Mouse (Mus musculus) hindbrain, embryonic 12.5 days (tissue): ENCODE measurements around the gene Fry. TPM values are rescaled to one million over a fixed set of nuclear protein-coding genes. Genes with fewer than 3 reads are reported as not detected.
A peak's percentile ranks its signal among the peaks of the same experiment; 100 is the strongest.

Experiments
- ATAC-seq: fragments of 200-750 bp; cut with Nextera tagmentation; 2 replicates; pipeline ENCODE4 v1.8.0; 2017; ENCODE audit warnings: moderate TSS enrichment; ENCODE audit not compliant: low FRiP score
- H3K27ac ChIP-seq: fragments of 300-500 bp; sonication (generic); 2 replicates; pipeline ENCODE4 v1.5.1; 2016; ENCODE audit warnings: mild to moderate bottlenecking
- H3K27me3 ChIP-seq: fragments of 300-500 bp; sonication (generic); 2 replicates; pipeline ENCODE4 v1.6.1; 2016; ENCODE audit warnings: mild to moderate bottlenecking
- H3K36me3 ChIP-seq: fragments of 300-500 bp; sonication (generic); 2 replicates; pipeline ENCODE4 v1.6.1; 2016; ENCODE audit warnings: mild to moderate bottlenecking
- H3K4me1 ChIP-seq: fragments of 300-500 bp; sonication (generic); 2 replicates; pipeline ENCODE4 v1.6.1; 2016
- H3K4me2 ChIP-seq: fragments of 300-500 bp; sonication (generic); replicated peaks from 2 replicates; pipeline ENCODE4 v1.6.1; 2016; ENCODE audit warnings: mild to moderate bottlenecking
- H3K4me3 ChIP-seq: fragments of 300-500 bp; sonication (generic); 2 replicates; pipeline ENCODE4 v1.5.1; 2016; ENCODE audit warnings: mild to moderate bottlenecking
- H3K9ac ChIP-seq: fragments of 300-500 bp; sonication (generic); 2 replicates; pipeline ENCODE4 v1.6.1; 2016; ENCODE audit warnings: mild to moderate bottlenecking, moderate library complexity
- H3K9me3 ChIP-seq: fragments of 300-500 bp; sonication (generic); replicated peaks from 2 replicates; pipeline ENCODE4 v1.6.1; 2016; ENCODE audit warnings: mild to moderate bottlenecking
- WGBS: fragments of 180-500 bp; shearing (Covaris S2); methylation state at CpG from one replicate; pipeline ENCODE4 v1.1.7; 2016; 5-methylcytosine and 5-hydroxymethylcytosine counted together
- polyA plus RNA-seq: library from polyadenylated mRNA; unstranded; fragments of >200 nt; fragmentation: Nextera tagmentation; extraction: Ambion mirVana; gene quantifications from 2 replicates; pipeline ENCODE4 v1.2.1, GENCODE M21; 2016

Gene Fry
- polyA plus RNA-seq, 1 experiment from 2014 or later, result 27.9 TPM

DNA sequence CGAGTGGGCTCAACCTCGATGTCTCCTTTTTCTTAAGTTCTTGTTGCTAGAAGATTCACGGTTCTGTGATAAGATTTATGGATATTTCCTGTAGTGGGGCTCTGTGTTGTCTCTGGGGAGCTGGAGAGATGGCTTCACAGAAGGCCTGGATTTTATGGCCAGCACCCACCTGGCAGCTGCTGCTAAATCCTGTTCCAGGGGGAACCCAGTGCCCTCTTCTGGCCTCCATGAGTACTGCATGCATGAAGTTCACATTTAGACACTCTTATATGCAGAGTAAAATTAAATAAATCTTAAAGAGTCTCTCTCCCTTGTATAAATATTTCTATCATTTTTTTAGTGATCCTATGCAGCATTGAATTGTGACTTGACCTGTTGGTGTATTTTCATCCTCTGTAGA, 308.1 kb downstream of the Fry start:
- H3K4me1 ChIP-seq, result no peaks in the 10 kb centered on the region
- H3K9me3 ChIP-seq, result no peaks in the 10 kb centered on the region
- no peak overlapping the region for H3K4me2 ChIP-seq
- ATAC-seq, result no peak
- 96% methylated on average over 3 of the region's 3 CpGs for WGBS
- H3K9ac ChIP-seq, result no peak overlapping the region
- H3K27ac ChIP-seq, result no peak overlapping the region
- H3K27me3 ChIP-seq, result no peaks in the 10 kb centered on the region
- H3K36me3 ChIP-seq, result peaks cover 41% of the 10 kb centered on the region
- no peak overlapping the region for H3K4me3 ChIP-seq

DNA sequence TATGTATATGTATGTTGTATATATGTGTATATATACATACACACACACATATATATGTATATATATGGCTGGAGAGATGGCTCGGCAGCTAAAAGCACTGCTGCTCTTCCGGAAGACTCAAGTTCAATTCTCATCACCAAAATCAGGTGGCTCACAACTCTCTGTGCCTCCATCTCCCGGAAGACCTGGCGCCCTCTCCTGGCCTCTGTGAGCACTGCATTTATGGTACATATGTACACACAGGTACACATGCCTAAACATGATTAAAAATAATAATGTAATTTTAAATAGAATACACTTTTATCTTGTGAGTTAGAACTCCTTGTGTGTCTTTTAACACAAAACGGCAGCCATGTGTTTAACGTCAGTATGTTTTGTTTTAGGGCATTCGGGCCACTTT, 312.8 kb downstream of the Fry start:
- Histone ChIP-seq H3K9ac (no peak overlapping the region), H3K36me3 (peaks cover 50% of the 10 kb centered on the region), H3K27ac (no peak overlapping the region), H3K4me2 (no peak overlapping the region), H3K9me3 (peaks cover 8% of the 10 kb centered on the region), H3K4me3 (no peak overlapping the region), H3K4me1 (peaks cover under 1% of the 10 kb centered on the region; the same call in 1 of the 2 replicates), H3K27me3 (no peaks in the 10 kb centered on the region)
- 91% methylated on average over 7 of the region's 7 CpGs for WGBS
- no peak for ATAC-seq

DNA sequence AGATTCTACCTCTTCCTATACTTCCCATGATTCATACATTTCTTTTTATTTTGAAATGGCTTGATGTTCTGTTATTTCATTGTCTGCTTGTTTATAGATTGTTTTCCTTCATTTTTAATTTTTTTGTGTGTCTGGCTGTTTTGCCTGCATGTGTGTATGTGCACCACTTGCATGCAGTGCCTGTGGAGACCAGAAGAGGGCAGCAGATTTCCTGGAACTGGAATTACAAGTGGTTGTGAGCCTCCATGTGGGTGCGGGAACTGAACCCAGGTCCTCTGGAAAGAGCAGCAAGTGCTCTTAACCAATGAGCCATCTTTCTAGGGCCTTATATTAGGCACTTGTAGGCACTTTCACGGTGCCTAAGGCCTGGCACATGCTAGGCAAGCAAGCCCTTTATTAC, 314.5 kb downstream of the Fry start:
- Histone ChIP-seq H3K9me3 (peaks cover 8% of the 10 kb centered on the region), H3K4me3 (no peak overlapping the region), H3K36me3 (peaks cover 46% of the 10 kb centered on the region), H3K27me3 (no peaks in the 10 kb centered on the region), H3K27ac (no peak overlapping the region), H3K4me1 (peaks cover 4% of the 10 kb centered on the region; the same call in 1 of the 2 replicates), H3K9ac (no peak overlapping the region), H3K4me2 (no peak overlapping the region)
- ATAC-seq, result no peak
- WGBS, result 96% methylated on average over 2 of the region's 2 CpGs

DNA sequence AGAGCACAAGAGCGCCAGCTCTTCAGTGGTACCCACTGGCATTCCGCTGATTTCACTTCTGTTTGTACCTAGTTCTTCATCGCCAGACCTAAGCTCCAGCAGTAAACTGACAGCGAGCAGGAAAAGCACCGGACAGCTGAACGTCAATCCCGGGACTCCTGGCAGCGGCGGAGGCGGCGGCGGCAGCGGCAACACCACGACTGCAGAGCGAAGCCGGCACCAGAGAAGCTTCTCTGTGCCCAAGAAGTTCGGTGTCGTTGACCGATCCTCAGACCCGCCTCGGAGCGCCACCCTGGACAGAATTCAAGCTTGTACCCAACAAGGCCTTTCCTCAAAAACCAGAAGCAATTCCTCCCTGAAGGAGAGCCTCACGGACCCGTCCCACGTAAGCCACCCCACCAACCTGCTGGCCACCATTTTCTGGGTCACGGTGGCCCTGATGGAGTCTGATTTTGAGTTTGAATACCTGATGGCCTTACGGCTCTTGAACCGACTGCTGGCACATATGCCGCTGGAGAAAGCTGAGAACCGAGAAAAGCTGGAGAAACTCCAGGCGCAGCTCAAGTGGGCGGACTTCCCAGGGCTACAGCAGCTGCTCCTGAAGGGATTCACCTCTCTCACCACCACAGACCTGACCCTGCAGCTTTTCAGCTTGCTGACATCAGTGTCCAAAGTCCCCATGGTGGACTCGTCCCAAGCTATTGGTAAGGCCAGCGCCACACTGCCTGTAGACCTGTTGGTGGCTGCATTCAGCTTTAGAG, 318.4 kb downstream of the Fry start:
- H3K4me1 ChIP-seq, result peaks cover 4% of the 10 kb centered on the region; the same call in 1 of the 2 replicates
- H3K9ac ChIP-seq, result peak overlapping the region; percentile 38
- H3K27ac ChIP-seq, result no peak overlapping the region
- H3K9me3 ChIP-seq, result peaks cover 8% of the 10 kb centered on the region
- no peaks in the 10 kb centered on the region for H3K27me3 ChIP-seq
- H3K4me2 ChIP-seq, result peak overlapping the region; percentile 46
- peaks cover 38% of the 10 kb centered on the region for H3K36me3 ChIP-seq
- no peak for ATAC-seq
- H3K4me3 ChIP-seq, result peak overlapping the region; percentile 20; the same call in 1 of the 2 replicates
- 25% methylated on average over 34 of the region's 34 CpGs for WGBS

DNA sequence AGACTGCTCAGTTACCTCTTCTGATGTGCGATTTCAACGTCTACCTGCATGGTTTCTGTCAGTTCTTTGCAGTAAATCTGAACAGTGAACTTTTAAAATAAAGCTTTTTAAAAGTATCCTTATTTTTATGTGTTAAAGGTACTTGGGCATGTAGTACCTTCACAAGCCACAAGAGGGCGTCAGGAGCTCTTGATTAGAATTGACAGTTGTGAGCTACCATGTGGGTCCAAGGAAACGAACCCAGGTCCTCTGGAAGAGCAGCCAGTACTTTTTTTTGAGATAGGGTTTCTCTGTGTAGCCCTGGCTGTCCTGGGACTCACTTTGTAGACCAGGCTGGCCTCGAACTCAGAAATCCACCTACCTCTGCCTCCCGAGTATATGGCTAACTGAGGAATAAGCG, 323.2 kb downstream of the Fry start:
- H3K9ac ChIP-seq, result no peak overlapping the region
- no peaks in the 10 kb centered on the region for H3K4me1 ChIP-seq
- H3K36me3 ChIP-seq, result peaks cover 17% of the 10 kb centered on the region
- H3K27ac ChIP-seq, result no peak overlapping the region
- 37% methylated on average over 7 of the region's 7 CpGs for WGBS
- no peak overlapping the region for H3K4me3 ChIP-seq
- no peaks in the 10 kb centered on the region for H3K27me3 ChIP-seq
- no peak for ATAC-seq
- H3K4me2 ChIP-seq, result no peak overlapping the region
- H3K9me3 ChIP-seq, result no peaks in the 10 kb centered on the region

DNA sequence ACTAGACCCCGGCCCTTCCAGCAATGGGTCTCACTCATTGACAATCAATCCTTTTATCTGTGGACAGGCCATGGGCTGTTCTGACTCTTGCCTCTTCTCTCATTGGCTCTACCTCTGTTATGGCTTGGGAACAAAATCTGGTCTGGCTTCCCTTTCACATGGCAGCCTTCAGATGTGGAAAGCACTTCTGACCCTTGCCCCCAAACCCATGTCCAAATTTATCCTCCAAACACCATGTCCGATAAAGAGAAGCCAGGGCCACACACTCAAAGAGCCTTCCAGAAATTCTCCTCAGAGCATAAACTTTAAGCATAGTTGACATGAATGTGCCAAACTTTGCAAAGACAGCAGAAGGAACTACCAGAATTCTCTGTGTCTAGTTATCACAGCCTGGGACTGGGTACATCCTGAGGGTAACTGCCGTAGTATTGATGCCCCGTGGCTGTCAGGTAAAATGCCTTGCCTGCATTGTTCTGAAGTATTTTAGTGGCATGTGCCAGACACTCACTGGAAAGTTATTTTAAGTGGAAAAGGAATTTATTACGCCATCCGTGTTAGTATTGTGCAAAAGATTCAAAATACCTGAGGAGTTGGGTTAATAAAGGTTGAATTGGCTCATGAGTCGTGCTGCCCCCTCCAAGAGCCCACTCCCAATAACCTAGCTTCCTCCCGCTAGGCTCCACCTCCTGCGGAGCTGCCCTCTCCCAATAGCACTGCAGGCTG, 333.0 kb downstream of the Fry start:
- peaks cover 67% of the 10 kb centered on the region for H3K36me3 ChIP-seq
- H3K27ac ChIP-seq, result no peak overlapping the region
- peaks cover 16% of the 10 kb centered on the region for H3K9me3 ChIP-seq
- H3K4me1 ChIP-seq, result no peaks in the 10 kb centered on the region
- H3K4me3 ChIP-seq, result no peak overlapping the region
- 84% methylated on average over 9 of the region's 9 CpGs for WGBS
- no peaks in the 10 kb centered on the region for H3K27me3 ChIP-seq
- no peak overlapping the region for H3K9ac ChIP-seq
- ATAC-seq, result no peak
- no peak overlapping the region for H3K4me2 ChIP-seq

DNA sequence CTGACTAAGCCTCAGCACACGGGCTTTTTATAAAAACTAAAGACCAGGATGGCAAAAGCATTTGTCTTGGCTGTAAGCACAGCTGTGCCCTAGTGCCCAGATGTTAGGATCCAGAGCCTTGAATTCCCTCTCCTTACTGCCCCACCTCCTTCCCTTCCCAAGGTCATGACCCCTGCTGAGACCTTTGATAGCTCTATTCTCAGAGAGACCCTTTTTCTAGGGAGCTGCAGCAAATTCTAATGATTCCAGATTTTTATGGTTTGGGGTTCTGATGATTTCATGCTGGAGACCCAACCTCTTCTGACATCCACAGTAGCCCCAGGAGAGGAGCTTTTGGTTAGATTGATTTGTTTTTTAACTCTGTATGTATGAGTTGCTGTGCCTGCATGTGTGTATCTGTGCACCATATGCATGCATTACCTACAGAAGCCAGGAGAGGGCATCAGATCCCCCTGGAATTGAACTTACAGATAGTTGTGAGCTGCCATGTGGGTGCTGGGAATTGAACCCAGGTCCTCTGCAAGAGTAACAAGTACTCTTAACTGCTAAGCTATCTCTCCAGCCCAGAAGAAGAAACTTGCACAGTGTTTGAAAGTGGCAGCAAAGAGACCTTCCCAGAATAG, 333.7 kb downstream of the Fry start:
- 32% methylated on average over 1 of the region's 1 CpGs for WGBS
- Histone ChIP-seq H3K36me3 (peaks cover 63% of the 10 kb centered on the region), H3K9me3 (peaks cover 16% of the 10 kb centered on the region)

DNA sequence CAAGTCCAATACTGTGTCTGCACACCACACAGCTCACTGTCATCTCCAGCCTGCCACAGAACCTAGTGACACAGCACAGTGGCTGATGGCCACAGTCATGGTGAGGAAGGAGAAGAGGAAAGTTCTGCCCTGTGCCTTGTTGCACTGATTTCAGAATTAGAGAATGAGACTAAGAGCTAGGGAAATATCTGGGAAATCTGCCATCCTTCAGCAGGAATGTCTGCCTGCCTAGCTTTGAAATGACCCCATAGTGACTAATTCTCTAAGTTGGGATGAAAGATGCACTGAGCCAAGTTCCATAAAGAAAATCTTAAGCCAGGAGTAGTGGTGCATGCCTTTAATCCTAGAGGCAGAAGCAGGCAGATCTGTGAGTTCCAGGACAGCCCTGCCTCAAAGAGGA, 334.2 kb downstream of the Fry start:
- Histone ChIP-seq H3K36me3 (peaks cover 63% of the 10 kb centered on the region), H3K27ac (no peak overlapping the region)

More for the DNA sequence above, 333.7 kb downstream of the Fry start:
- Histone ChIP-seq H3K27ac (no peak overlapping the region), H3K27me3 (no peaks in the 10 kb centered on the region), H3K4me3 (no peak overlapping the region), H3K9ac (no peak overlapping the region), H3K4me1 (no peaks in the 10 kb centered on the region), H3K4me2 (no peak overlapping the region)
- no peak for ATAC-seq

DNA sequence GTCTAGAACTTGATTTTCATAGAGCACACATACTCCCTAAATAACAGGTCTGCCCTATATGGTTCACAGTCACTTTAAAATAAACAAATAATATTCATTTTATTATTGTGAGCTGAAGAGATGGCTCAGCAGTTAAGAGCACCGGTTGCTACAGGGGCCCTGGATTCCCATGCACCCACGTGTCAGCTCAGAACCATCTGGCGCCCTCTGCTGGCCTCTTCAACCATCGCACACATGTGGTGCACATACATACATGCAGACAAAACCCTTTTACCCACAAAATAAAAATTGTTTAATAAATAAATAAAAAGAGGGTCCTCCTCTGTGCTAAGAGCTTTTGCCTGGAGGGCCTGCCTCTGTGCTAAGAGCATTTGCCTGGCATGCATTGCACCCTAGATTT, 335.0 kb downstream of the Fry start:
- no peak overlapping the region for H3K4me2 ChIP-seq
- H3K27ac ChIP-seq, result no peak overlapping the region
- H3K4me3 ChIP-seq, result no peak overlapping the region
- H3K9me3 ChIP-seq, result peaks cover 16% of the 10 kb centered on the region
- H3K9ac ChIP-seq, result no peak overlapping the region
- no peak for ATAC-seq
- H3K27me3 ChIP-seq, result no peaks in the 10 kb centered on the region
- H3K4me1 ChIP-seq, result peaks cover 6% of the 10 kb centered on the region; the same call in 1 of the 2 replicates
- 84% methylated on average over 4 of the region's 4 CpGs for WGBS
- peaks cover 58% of the 10 kb centered on the region for H3K36me3 ChIP-seq

More for the DNA sequence above, 334.2 kb downstream of the Fry start:
- no peak for ATAC-seq
- no peaks in the 10 kb centered on the region for H3K27me3 ChIP-seq
- no peak overlapping the region for H3K4me2 ChIP-seq
- no peak overlapping the region for H3K4me3 ChIP-seq
- H3K9ac ChIP-seq, result no peak overlapping the region
- H3K4me1 ChIP-seq, result no peaks in the 10 kb centered on the region; the same call in 1 of the 2 replicates
- H3K9me3 ChIP-seq, result peaks cover 16% of the 10 kb centered on the region

DNA sequence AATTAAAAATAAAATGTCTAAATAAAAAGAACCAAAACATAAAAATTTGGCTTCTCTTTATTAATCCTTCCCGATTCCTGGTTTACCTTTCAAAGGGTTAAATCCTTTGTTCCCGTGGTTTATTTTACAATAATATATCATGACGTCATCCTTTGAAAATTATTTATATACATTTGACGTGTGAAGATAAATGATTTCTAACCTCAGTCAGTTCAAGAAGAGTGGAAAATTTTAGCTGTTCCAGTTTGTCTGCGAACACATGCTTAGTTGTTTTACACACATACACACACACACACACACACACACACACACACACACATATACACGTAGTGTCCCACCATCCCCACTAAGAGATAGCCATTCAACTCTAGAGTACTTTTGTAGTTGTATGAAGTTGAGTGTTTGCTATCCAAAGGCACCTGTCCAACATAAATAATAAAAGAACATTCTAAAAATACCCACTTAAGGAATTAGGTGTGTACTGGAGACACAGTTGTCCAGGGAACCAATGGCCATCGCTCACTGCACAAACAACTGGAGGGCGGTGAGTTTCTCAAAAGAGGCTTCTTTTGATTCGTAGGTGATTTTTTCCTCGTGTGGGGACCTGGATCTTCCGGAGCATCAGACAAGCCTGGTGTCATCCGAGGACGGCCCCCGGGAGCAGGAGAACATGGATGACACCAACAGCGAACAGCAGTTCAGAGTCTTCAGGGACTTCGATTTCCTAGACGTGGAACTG, 338.9 kb downstream of the Fry start:
- H3K9ac ChIP-seq, result no peak overlapping the region
- no peak overlapping the region for H3K4me2 ChIP-seq
- no peak for ATAC-seq
- H3K27ac ChIP-seq, result no peak overlapping the region
- H3K4me1 ChIP-seq, result peaks cover 6% of the 10 kb centered on the region; the same call in 1 of the 2 replicates
- H3K27me3 ChIP-seq, result no peaks in the 10 kb centered on the region
- WGBS, result 89% methylated on average over 17 of the region's 17 CpGs
- peaks cover 43% of the 10 kb centered on the region for H3K36me3 ChIP-seq
- peaks cover 15% of the 10 kb centered on the region for H3K9me3 ChIP-seq
- H3K4me3 ChIP-seq, result no peak overlapping the region

DNA sequence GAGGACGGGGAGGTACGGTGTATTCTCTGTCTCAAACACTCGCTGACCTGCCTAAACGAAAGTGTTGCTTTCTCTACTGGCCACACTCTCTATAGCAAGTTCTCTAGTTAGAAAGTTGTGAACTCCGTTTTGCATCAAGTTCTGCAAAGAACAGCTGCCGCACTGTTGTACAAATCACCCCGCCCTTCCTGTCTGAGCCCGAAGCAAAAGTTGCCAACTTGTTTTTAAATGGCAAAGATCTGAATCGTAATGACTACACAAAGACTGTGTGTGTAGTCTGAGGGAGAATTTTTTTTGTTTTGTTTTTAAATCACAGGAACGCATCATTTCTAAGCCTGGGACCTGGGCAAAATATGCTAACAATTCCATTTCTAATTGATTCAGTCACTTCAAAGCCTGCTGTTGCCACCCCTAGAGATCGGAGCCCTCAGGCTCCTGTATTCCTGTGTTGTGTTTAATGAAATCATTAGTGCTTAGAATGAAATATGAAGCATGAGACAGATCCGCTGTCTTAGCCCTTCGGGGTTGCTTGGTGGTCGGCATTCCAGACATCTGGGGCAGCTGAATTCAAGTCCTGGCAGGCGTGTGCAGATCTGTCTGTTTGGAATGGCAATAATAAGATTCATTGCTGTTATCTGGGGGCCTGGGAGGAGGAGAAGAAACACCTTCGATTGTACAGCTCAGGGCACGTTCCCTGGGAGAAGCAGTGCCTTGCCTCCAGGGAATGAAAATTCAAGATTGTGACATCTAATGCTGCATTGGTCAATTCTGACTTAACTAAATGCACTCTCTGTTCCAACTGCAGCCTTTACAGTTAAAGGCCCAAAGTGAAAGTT, 339.7 kb downstream of the Fry start:
- Histone ChIP-seq H3K4me2 (no peak overlapping the region), H3K27me3 (no peaks in the 10 kb centered on the region), H3K4me1 (peaks cover 6% of the 10 kb centered on the region; the same call in 1 of the 2 replicates), H3K27ac (peak overlapping the region; percentile 60), H3K36me3 (peaks cover 35% of the 10 kb centered on the region), H3K9me3 (peaks cover 8% of the 10 kb centered on the region; the same call in 1 of the 2 replicates), H3K9ac (no peak overlapping the region), H3K4me3 (no peak overlapping the region)
- WGBS, result 57% methylated on average over 17 of the region's 17 CpGs
- ATAC-seq, result peak; percentile 78
